Mouse (Mus musculus): ENCODE data around the gene Ep400. TPM values are rescaled to one million over a fixed set of nuclear protein-coding genes. Genes with fewer than 3 reads are reported as not detected.

Ep400 gene
- polyA plus RNA-seq, 1 experiment = not detected

DNA sequence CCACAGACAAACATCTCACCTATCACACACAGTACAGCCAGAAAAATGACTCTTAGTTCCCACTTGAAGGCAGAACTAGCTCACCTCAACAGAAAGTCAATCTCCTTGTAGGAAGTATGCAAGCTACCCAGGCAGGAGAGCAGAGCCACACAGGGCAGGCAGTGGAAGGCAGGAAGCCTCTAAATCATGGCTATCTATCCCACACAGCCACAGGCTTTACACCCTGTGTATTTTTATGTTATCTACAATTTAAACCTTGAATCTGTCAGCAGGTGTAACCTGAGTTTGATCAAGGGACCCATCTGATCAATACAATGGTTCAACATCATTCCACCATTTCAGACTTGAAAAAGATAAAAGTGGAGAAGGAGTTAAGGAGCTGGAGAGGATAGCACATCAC is 32.3 kb upstream of the Ep400 start:
- peaks cover 28% of the 10 kb centered on the region for H3K4me1 ChIP-seq (ENCODE audit: control insufficient read depth, insufficient read depth, low read length)
- TF ChIP-seq POLR2A (IDR thresholded peaks at IDR 0.05; ENCODE audit: insufficient read depth, low read depth, low read length) (no peak), CTCF (IDR thresholded peaks at IDR 0.05; ENCODE audit: insufficient read depth, low read depth, low read length) (no peak)
- H3K4me3 ChIP-seq (ENCODE audit: insufficient read depth, low read depth, low read length) = no peak overlapping the region
- no peak overlapping the region for H3K27ac ChIP-seq (ENCODE audit: insufficient read depth, low read depth, low read length)

DNA sequence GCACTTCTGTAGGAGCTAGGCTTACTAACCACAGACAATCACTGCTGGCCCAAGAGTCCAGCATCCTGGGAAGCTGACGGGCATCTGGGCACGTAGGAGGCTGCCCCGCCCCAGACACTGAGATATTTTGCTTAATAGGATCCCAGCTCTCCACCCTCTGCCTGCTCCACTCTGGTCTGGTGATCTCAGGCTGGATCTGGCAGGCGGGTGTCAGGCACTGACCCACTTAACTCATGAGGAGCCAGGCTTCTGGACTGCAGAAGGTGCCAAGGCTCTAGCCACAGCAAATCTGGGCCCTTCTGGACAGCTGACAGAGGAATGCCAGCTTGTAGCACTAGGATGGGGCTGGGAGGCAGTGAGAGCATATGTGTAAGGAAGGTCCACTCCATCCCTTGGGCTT is 31.7 kb upstream of the Ep400 start:
- H3K4me3 ChIP-seq (ENCODE audit: insufficient read depth, low read depth, low read length) = no peak overlapping the region
- H3K4me1 ChIP-seq (ENCODE audit: control insufficient read depth, insufficient read depth, low read length) = peaks cover 24% of the 10 kb centered on the region
- no peak overlapping the region for H3K27ac ChIP-seq (ENCODE audit: insufficient read depth, low read depth, low read length)
- WGBS = 49% methylated on average over 4 of the region's 4 CpGs
- TF ChIP-seq CTCF (IDR thresholded peaks at IDR 0.05; ENCODE audit: insufficient read depth, low read depth, low read length) (no peak), POLR2A (IDR thresholded peaks at IDR 0.05; ENCODE audit: insufficient read depth, low read depth, low read length) (no peak)

DNA sequence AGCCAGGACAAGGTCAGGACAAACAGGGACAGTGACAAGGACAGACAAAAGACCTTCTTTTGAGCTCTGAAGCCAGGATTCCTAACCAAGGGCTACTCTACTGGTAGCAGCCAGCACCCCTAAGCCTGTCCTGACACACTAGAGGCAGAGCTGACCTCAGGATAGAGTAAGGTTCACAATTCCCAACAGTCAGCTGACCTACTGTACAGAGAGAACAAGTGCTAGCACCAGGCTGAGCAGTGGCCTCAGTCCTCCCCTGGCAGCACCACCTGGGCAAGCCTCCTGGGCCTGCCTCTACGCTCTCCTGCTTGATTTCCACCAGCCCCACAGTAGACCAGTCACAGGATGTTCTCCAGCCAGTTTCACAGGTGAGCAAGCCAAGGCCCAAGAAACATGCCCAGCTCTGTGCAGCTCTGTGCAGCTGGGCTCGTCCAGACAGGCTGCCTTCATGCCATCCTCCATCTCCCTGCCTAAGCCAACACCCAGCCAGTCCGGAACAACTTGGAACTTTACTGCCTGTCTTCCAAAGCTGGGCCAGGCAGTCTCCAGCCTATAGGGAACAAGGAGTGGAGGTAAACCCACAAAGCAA is 30.6 kb upstream of the Ep400 start:
- Histone ChIP-seq H3K4me1 (ENCODE audit: control insufficient read depth, insufficient read depth, low read length) (peaks cover 20% of the 10 kb centered on the region), H3K27ac (ENCODE audit: insufficient read depth, low read depth, low read length) (no peak overlapping the region), H3K4me3 (ENCODE audit: insufficient read depth, low read depth, low read length) (no peak overlapping the region)
- 75% methylated on average over 3 of the region's 3 CpGs for WGBS
- no peak for TF ChIP-seq CTCF (IDR thresholded peaks at IDR 0.05; ENCODE audit: insufficient read depth, low read depth, low read length)
- no peak for TF ChIP-seq POLR2A (IDR thresholded peaks at IDR 0.05; ENCODE audit: insufficient read depth, low read depth, low read length)

DNA sequence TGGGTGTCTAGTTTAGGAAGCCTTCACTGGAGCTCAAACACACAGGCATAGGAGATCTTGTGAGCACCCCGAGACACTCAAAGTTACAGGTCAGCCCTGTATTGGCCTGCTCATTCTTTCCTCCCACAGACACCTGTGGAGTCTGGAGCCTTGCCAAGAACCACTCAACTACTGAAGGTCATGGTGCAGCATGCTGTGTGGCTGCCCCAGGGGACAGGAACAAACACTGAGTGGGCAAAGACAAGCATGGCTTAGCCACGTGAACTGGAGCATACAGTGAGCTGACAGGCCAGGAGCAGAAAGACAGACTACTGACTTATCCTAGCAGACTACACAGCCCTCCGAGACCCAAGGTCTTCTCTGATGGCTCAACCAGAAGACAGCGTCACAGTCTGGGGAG is 27.2 kb upstream of the Ep400 start:
- Histone ChIP-seq H3K4me1 (ENCODE audit: control insufficient read depth, insufficient read depth, low read length) (peaks cover 18% of the 10 kb centered on the region), H3K4me3 (ENCODE audit: insufficient read depth, low read depth, low read length) (no peak overlapping the region), H3K27ac (ENCODE audit: insufficient read depth, low read depth, low read length) (no peak overlapping the region)
- no peak for TF ChIP-seq POLR2A (IDR thresholded peaks at IDR 0.05; ENCODE audit: insufficient read depth, low read depth, low read length)
- TF ChIP-seq CTCF (IDR thresholded peaks at IDR 0.05; ENCODE audit: insufficient read depth, low read depth, low read length) = no peak
- 56% methylated on average over 4 of the region's 4 CpGs for WGBS

DNA sequence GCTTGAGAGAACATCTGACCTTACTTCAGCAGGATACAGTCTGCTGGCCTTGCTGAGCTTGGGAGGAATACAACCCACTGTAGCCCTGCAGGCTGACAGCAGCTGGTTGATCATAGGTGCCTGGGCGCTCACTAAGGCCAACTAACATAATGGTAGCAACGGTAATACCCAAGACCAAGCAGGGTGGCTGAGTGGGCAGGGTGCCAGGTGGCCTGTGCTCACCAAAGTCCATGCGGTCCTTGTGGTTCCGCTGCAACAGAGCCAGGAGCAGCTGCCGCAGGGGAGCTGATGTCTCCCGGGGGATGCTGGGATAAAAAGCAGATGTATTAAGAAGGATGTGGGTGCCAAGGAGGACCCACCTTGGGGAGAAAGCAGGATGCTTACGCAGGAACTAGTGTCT is 23.8 kb upstream of the Ep400 start:
- no peak overlapping the region for H3K27ac ChIP-seq (ENCODE audit: insufficient read depth, low read depth, low read length)
- TF ChIP-seq POLR2A (IDR thresholded peaks at IDR 0.05; ENCODE audit: insufficient read depth, low read depth, low read length) = no peak
- TF ChIP-seq CTCF (IDR thresholded peaks at IDR 0.05; ENCODE audit: insufficient read depth, low read depth, low read length) = no peak
- 86% methylated on average over 7 of the region's 7 CpGs for WGBS
- no peak overlapping the region for H3K4me3 ChIP-seq (ENCODE audit: insufficient read depth, low read depth, low read length)
- no peaks in the 10 kb centered on the region; the same call in 1 of the 2 replicates for H3K4me1 ChIP-seq (ENCODE audit: control insufficient read depth, insufficient read depth, low read length)

DNA sequence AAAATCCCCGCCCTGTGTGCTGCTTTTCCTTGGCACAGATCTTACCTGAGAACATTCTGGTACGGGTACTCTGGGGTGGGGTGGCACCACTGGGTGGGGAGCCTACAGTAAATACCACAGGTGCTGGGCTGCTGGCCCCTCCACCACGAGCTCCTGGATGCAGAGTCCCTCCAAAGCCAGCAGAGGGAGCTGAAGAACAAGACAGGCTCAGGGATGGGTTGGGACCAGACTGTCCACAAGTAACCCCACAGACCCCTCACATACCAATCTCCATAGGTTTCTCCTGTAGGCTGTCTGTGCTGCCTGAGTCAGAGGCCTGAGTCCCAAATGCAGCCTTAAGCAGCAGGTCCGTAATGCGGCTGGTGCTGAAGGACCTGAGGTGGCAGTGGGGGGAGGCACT is 18.2 kb upstream of the Ep400 start:
- TF ChIP-seq POLR2A (IDR thresholded peaks at IDR 0.05; ENCODE audit: insufficient read depth, low read depth, low read length) (no peak), CTCF (IDR thresholded peaks at IDR 0.05; ENCODE audit: insufficient read depth, low read depth, low read length) (peak; percentile 53; the same call in 1 of the 2 replicates)
- 61% methylated on average over 5 of the region's 5 CpGs for WGBS

DNA sequence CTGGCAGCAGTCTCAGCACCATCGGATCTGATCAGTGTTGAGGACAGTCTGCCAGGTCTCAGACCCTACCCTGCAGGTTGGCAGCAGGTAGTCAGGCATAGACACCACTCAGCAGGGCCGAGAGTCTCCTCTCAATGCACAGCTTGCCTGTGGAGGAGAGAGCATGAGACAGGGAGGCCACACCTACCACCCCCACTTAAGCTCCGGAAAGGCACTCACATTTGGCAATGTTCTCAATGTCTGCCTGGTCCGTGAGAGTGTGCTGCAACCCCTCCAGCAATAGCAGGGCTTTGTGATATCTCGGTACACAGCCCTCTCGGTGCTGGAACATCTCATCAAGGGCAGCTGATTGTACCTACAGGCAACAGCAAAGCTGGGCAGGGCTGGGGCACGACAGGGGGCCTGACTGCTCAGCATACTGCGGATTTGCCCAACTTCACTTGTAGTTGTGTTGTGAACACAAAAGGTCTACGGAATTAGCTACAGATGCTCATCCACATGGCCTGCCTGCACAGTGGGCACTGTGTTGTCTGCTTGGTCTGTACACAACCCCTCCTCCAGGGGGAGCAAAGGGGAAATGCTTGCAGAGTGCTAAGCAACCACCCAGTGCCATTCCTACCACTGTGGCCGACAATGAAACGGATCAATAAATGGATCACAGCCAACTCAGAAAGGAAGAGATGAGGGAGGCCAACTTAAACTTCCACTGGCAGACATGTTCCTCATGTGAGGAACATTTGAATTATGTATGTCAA is 15.7 kb upstream of the Ep400 start:
- TF ChIP-seq POLR2A (IDR thresholded peaks at IDR 0.05; ENCODE audit: insufficient read depth, low read depth, low read length) (no peak), CTCF (IDR thresholded peaks at IDR 0.05; ENCODE audit: insufficient read depth, low read depth, low read length) (no peak)
- no peak overlapping the region for H3K27ac ChIP-seq (ENCODE audit: insufficient read depth, low read depth, low read length)
- peaks cover 16% of the 10 kb centered on the region for H3K4me1 ChIP-seq (ENCODE audit: control insufficient read depth, insufficient read depth, low read length)
- no peak overlapping the region for H3K4me3 ChIP-seq (ENCODE audit: insufficient read depth, low read depth, low read length)
- 49% methylated on average over 11 of the region's 11 CpGs for WGBS

More for the DNA sequence above, 18.2 kb upstream of the Ep400 start:
- no peak overlapping the region for H3K27ac ChIP-seq (ENCODE audit: insufficient read depth, low read depth, low read length)
- peaks cover 14% of the 10 kb centered on the region for H3K4me1 ChIP-seq (ENCODE audit: control insufficient read depth, insufficient read depth, low read length)
- H3K4me3 ChIP-seq (ENCODE audit: insufficient read depth, low read depth, low read length) = no peak overlapping the region

DNA sequence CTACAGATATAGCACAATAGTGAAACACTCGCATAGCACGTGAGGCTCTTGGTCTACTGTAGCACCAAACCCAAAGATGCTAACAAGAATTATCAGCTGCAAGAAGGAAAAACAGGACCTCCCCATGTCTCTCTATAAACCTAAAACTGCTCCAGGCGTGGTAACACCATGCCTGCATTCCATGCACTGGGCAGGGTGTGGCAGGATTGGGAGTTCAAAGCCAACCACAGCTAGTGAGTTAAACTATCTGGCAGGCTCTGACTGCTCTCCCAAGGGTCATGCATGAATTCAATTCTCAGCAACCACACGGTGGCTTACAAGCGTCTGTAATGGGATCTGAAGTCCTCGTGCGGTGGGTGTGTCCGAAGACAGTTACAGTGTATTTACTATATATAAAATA is 12.6 kb upstream of the Ep400 start:
- no peak overlapping the region for H3K4me3 ChIP-seq (ENCODE audit: insufficient read depth, low read depth, low read length)
- H3K27ac ChIP-seq (ENCODE audit: insufficient read depth, low read depth, low read length) = no peak overlapping the region
- 73% methylated on average over 8 of the region's 8 CpGs for WGBS
- H3K4me1 ChIP-seq (ENCODE audit: control insufficient read depth, insufficient read depth, low read length) = peaks cover 29% of the 10 kb centered on the region
- TF ChIP-seq POLR2A (IDR thresholded peaks at IDR 0.05; ENCODE audit: insufficient read depth, low read depth, low read length) (no peak), CTCF (IDR thresholded peaks at IDR 0.05; ENCODE audit: insufficient read depth, low read depth, low read length) (no peak)

DNA sequence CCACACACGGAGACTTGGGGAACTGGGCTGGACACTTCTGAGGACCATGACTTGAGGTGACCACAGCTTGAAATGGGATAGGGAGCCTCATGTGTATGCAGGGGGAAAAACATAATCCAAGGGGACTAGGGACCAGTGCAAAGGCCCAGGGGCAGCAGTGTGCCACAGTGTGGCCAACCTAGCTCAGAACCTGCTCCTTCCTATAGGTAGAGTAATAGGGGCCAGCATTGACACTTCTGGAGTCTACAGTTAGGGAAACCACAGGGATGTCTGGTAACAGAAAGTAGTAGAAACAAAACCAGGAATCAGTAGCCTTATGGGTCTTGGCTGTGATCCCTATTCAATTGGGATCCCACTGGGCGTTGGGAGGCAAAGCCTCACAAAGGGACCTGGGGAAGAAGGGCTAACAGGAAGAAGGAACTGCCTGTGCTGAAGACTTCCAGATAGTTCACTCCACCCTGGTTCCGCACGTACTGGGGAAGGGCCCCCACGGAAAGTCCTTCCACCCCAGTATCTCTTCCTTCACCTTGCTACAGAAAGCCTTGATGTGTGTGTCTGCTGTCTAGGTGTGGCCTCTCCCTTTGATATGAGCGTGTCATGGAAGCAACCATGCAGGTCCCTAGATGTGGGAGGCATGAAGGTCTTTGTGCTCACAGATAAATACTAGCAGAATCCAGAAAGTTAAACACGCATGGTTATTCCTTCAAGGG is 11.2 kb upstream of the Ep400 start:
- Histone ChIP-seq H3K27ac (ENCODE audit: insufficient read depth, low read depth, low read length) (no peak overlapping the region), H3K4me1 (ENCODE audit: control insufficient read depth, insufficient read depth, low read length) (peaks cover 25% of the 10 kb centered on the region), H3K4me3 (ENCODE audit: insufficient read depth, low read depth, low read length) (no peak overlapping the region)
- 83% methylated on average over 7 of the region's 7 CpGs for WGBS
- no peak for TF ChIP-seq CTCF (IDR thresholded peaks at IDR 0.05; ENCODE audit: insufficient read depth, low read depth, low read length)
- TF ChIP-seq POLR2A (IDR thresholded peaks at IDR 0.05; ENCODE audit: insufficient read depth, low read depth, low read length) = no peak

All from olfactory bulb, adult 2 months (tissue).